Mouse (Mus musculus) testis, postnatal 10 days (tissue): ENCODE data around the gene Gm853.
"Not testable (repeated sequence)": the region's sequence is repeated elsewhere in the genome, so short reads cannot be mapped to it uniquely, and the experiment has no call there.

Experiments
- DNase-seq: peaks from one replicate; pipeline ENCODE4 v3.0.0; 2021; ENCODE audit warnings: low spot score

Gm853 gene

GRCm38 (mm10) chr4:130222179-130222578 is at the start of gene Gm853:
Gene Gm853, minus strand, starts transcription at chr4:130222401.
- DNase-seq = no peak

GRCm38 (mm10) chr4:130270611-130271347 is 48.6 kb upstream of the Gm853 start:
- DNase-seq = no peak

- DNase-seq = no peak
Measured at GRCm38 (mm10) chr4:130270089-130270488, 47.9 kb upstream of the Gm853 start.

- no peak for DNase-seq
Measured at GRCm38 (mm10) chr4:130268736-130269135, 46.5 kb upstream of the Gm853 start.

- DNase-seq = no peak
Measured at GRCm38 (mm10) chr4:130267069-130267468, 44.9 kb upstream of the Gm853 start.

GRCm38 (mm10) chr4:130266601-130267000 is 44.4 kb upstream of the Gm853 start:
- no peak for DNase-seq

- DNase-seq = peak; percentile 86
Measured at GRCm38 (mm10) chr4:130264698-130265349, 42.6 kb upstream of the Gm853 start.

- DNase-seq = no peak
Measured at GRCm38 (mm10) chr4:130264131-130264530, 41.9 kb upstream of the Gm853 start.

- DNase-seq = no peak
Measured at GRCm38 (mm10) chr4:130260406-130260805, 38.2 kb upstream of the Gm853 start.

GRCm38 (mm10) chr4:130252441-130253157 is 30.4 kb upstream of the Gm853 start:
- DNase-seq = peak; percentile 79

- no peak for DNase-seq
Measured at GRCm38 (mm10) chr4:130251763-130252162, 29.6 kb upstream of the Gm853 start.

- no peak for DNase-seq
Measured at GRCm38 (mm10) chr4:130251172-130251705, 29.0 kb upstream of the Gm853 start.

GRCm38 (mm10) chr4:130248636-130249035 is 26.4 kb upstream of the Gm853 start:
- no peak for DNase-seq

- DNase-seq = peak; percentile 83
Measured at GRCm38 (mm10) chr4:130246132-130246531, 23.9 kb upstream of the Gm853 start.

- no peak for DNase-seq
Measured at GRCm38 (mm10) chr4:130244749-130245148, 22.5 kb upstream of the Gm853 start.

- DNase-seq = not testable (repeated sequence)
Measured at GRCm38 (mm10) chr4:130243621-130244020, 21.4 kb upstream of the Gm853 start.

GRCm38 (mm10) chr4:130242956-130243355 is 20.8 kb upstream of the Gm853 start:
- no peak for DNase-seq

GRCm38 (mm10) chr4:130240695-130241094 is 18.5 kb upstream of the Gm853 start:
- peak; percentile 64 for DNase-seq

GRCm38 (mm10) chr4:130237607-130238006 is 15.4 kb upstream of the Gm853 start:
- DNase-seq = no peak

GRCm38 (mm10) chr4:130236361-130236760 is 14.2 kb upstream of the Gm853 start:
- no peak for DNase-seq

- DNase-seq = no peak
Measured at GRCm38 (mm10) chr4:130224071-130224470, 1.9 kb upstream of the Gm853 start.

GRCm38 (mm10) chr4:130220176-130220575 is 2.0 kb downstream of the Gm853 start:
- DNase-seq = no peak

GRCm38 (mm10) chr4:130215392-130215791 is 6.8 kb downstream of the Gm853 start:
- no peak for DNase-seq
